Mouse (Mus musculus) embryonic facial prominence, embryonic 14.5 days (tissue): Measurements from ENCODE around the gene Hspb1. TPM values are rescaled to one million over a fixed set of nuclear protein-coding genes. Genes with fewer than 3 reads are reported as not detected.

Source experiments
- ATAC-seq: fragments of 200-750 bp; cut with Nextera tagmentation; 2 replicates; pipeline ENCODE4 v1.8.0; 2017; ENCODE audit warnings: low read depth, moderate number of reproducible peaks, moderate TSS enrichment
- DNase-seq: peaks from one replicate; pipeline ENCODE4 v3.0.0-alpha.2; 2015; ENCODE audit warnings: low spot score
- H3K27ac ChIP-seq: fragments of 300-500 bp; sonication (generic); replicated peaks from 2 replicates; pipeline ENCODE4 v1.5.1; 2014; ENCODE audit warnings: low read depth, mild to moderate bottlenecking, low read length, moderate library complexity
- H3K27me3 ChIP-seq: fragments of 300-500 bp; sonication (generic); replicated peaks from 2 replicates; pipeline ENCODE4 v1.6.1; 2014; ENCODE audit warnings: low read length; ENCODE audit not compliant: control insufficient read depth, insufficient read depth
- H3K36me3 ChIP-seq: fragments of 300-500 bp; sonication (generic); 2 replicates; pipeline ENCODE4 v1.6.1; 2014; ENCODE audit warnings: low read length, mixed read lengths; ENCODE audit not compliant: control insufficient read depth, insufficient read depth
- H3K4me1 ChIP-seq: fragments of 300-500 bp; sonication (generic); 2 replicates; pipeline ENCODE4 v1.6.1; 2014; ENCODE audit warnings: antibody characterized with exemption, low read length; ENCODE audit not compliant: control insufficient read depth, insufficient read depth
- H3K4me2 ChIP-seq: fragments of 300-500 bp; sonication (generic); 2 replicates; pipeline ENCODE4 v1.6.1; 2014; ENCODE audit warnings: low read depth, mild to moderate bottlenecking, low read length, moderate library complexity, mixed read lengths
- H3K4me3 ChIP-seq: fragments of 300-500 bp; sonication (generic); 2 replicates; pipeline ENCODE4 v1.5.1; 2014; ENCODE audit warnings: low read depth, mild to moderate bottlenecking, low read length
- H3K9ac ChIP-seq: fragments of 300-500 bp; sonication (generic); 2 replicates; pipeline ENCODE4 v1.6.1; 2014; ENCODE audit warnings: low read depth, mild to moderate bottlenecking, low read length, moderate library complexity, mixed read lengths
- H3K9me3 ChIP-seq: fragments of 300-500 bp; sonication (generic); 2 replicates; pipeline ENCODE4 v1.6.1; 2016; ENCODE audit warnings: low read length; ENCODE audit not compliant: control insufficient read depth
- WGBS: fragments of 180-500 bp; shearing (Covaris S2); extraction: QIAGEN DNeasy Blood & Tissue Kit; methylation state at CpG from one replicate; pipeline ENCODE4 v1.1.7; 2014; 5-methylcytosine and 5-hydroxymethylcytosine counted together
- polyA plus RNA-seq: library from polyadenylated mRNA; unstranded; fragments of >200 nt; fragmentation: Nextera tagmentation; extraction: Ambion mirVana; gene quantifications from 2 replicates; pipeline ENCODE4 v1.2.1, GENCODE M21; 2014

Hspb1 gene
- polyA plus RNA-seq, 1 experiment from 2014 or later = 522 TPM

- Histone ChIP-seq H3K27me3 (peaks cover 91% of the 10 kb centered on the region), H3K36me3 (no peaks in the 10 kb centered on the region), H3K4me1 (peaks cover 5% of the 10 kb centered on the region; the same call in 1 of the 2 replicates), H3K9me3 (no peaks in the 10 kb centered on the region), H3K9ac (no peak overlapping the region), H3K4me2 (no peak overlapping the region), H3K27ac (no peak overlapping the region), H3K4me3 (no peak overlapping the region)
- WGBS = 49% methylated on average over 7 of the region's 7 CpGs
- ATAC-seq (no peak), DNase-seq (no peak)
Observed at GRCm38 (mm10) chr5:135853731-135854130, 34.0 kb upstream of the Hspb1 start.

GRCm38 (mm10) chr5:135855156-135855555 lies 32.6 kb upstream of the Hspb1 start:
- Histone ChIP-seq H3K9ac (no peak overlapping the region), H3K9me3 (no peaks in the 10 kb centered on the region), H3K27me3 (peaks cover 85% of the 10 kb centered on the region), H3K4me1 (peaks cover 5% of the 10 kb centered on the region; the same call in 1 of the 2 replicates), H3K36me3 (no peaks in the 10 kb centered on the region), H3K4me2 (no peak overlapping the region), H3K4me3 (no peak overlapping the region), H3K27ac (no peak overlapping the region)
- DNase-seq (peak; percentile 64), ATAC-seq (peak; percentile 58; the same call in 1 of the 2 replicates)
- 0% methylated on average over 4 of the region's 4 CpGs for WGBS

- 32% methylated on average over 8 of the region's 8 CpGs for WGBS
Observed at GRCm38 (mm10) chr5:135866662-135867061, 21.1 kb upstream of the Hspb1 start.

GRCm38 (mm10) chr5:135867637-135868593 lies 19.8 kb upstream of the Hspb1 start:
- DNase-seq = no peak
- peaks cover 60% of the 10 kb centered on the region for H3K27me3 ChIP-seq
- no peaks in the 10 kb centered on the region for H3K9me3 ChIP-seq
- 2% methylated on average over 35 of the region's 89 CpGs for WGBS
- H3K27ac ChIP-seq = no peak overlapping the region
- H3K36me3 ChIP-seq = no peaks in the 10 kb centered on the region
- peak; percentile 28; the same call in 1 of the 2 replicates for ATAC-seq
- peak overlapping the region; percentile 94 for H3K4me2 ChIP-seq
- H3K4me1 ChIP-seq = 0 out of 2 replicates have a peak, but pooled peaks cover 3% of the 10 kb centered on the region
- peak overlapping the region; percentile 53 for H3K4me3 ChIP-seq
- H3K9ac ChIP-seq = peak overlapping the region; percentile 65

More at GRCm38 (mm10) chr5:135866662-135867061, 21.1 kb upstream of the Hspb1 start:
- no peaks in the 10 kb centered on the region for H3K9me3 ChIP-seq
- peaks cover 68% of the 10 kb centered on the region for H3K27me3 ChIP-seq
- no peak for ATAC-seq
- H3K4me3 ChIP-seq = no peak overlapping the region
- no peak for DNase-seq
- H3K4me2 ChIP-seq = no peak overlapping the region
- 0 out of 2 replicates have a peak, but pooled peaks cover 3% of the 10 kb centered on the region for H3K4me1 ChIP-seq
- no peak overlapping the region for H3K9ac ChIP-seq
- H3K27ac ChIP-seq = no peak overlapping the region
- H3K36me3 ChIP-seq = no peaks in the 10 kb centered on the region

GRCm38 (mm10) chr5:135868653-135869052 lies 19.1 kb upstream of the Hspb1 start:
- Histone ChIP-seq H3K27me3 (peaks cover 60% of the 10 kb centered on the region), H3K27ac (no peak overlapping the region), H3K9me3 (no peaks in the 10 kb centered on the region), H3K4me3 (peak overlapping the region; percentile 53), H3K9ac (0 out of 2 replicates have a peak overlapping the region, but pooled peaks have one; percentile 0), H3K4me2 (peak overlapping the region; percentile 94), H3K4me1 (0 out of 2 replicates have a peak, but pooled peaks cover 3% of the 10 kb centered on the region), H3K36me3 (no peaks in the 10 kb centered on the region)
- 3% methylated on average over 27 of the region's 27 CpGs for WGBS
- DNase-seq = no peak
- ATAC-seq = no peak

- no peak overlapping the region for H3K4me2 ChIP-seq
- no peak overlapping the region for H3K27ac ChIP-seq
- H3K4me3 ChIP-seq = no peak overlapping the region
- 66% methylated on average over 14 of the region's 14 CpGs for WGBS
- H3K4me1 ChIP-seq = 0 out of 2 replicates have a peak, but pooled peaks cover 3% of the 10 kb centered on the region
- H3K9me3 ChIP-seq = no peaks in the 10 kb centered on the region
- peaks cover 59% of the 10 kb centered on the region for H3K27me3 ChIP-seq
- DNase-seq (no peak), ATAC-seq (no peak)
- no peak overlapping the region for H3K9ac ChIP-seq
- no peaks in the 10 kb centered on the region for H3K36me3 ChIP-seq
Observed at GRCm38 (mm10) chr5:135869661-135870423, 17.9 kb upstream of the Hspb1 start.

GRCm38 (mm10) chr5:135870505-135870904 lies 17.2 kb upstream of the Hspb1 start:
- no peaks in the 10 kb centered on the region for H3K9me3 ChIP-seq
- H3K4me1 ChIP-seq = 0 out of 2 replicates have a peak, but pooled peaks cover 3% of the 10 kb centered on the region
- DNase-seq = no peak
- no peak overlapping the region for H3K27ac ChIP-seq
- no peak overlapping the region for H3K4me3 ChIP-seq
- no peak for ATAC-seq
- no peaks in the 10 kb centered on the region for H3K36me3 ChIP-seq
- WGBS = 81% methylated on average over 5 of the region's 5 CpGs
- no peak overlapping the region for H3K9ac ChIP-seq
- H3K4me2 ChIP-seq = no peak overlapping the region
- peaks cover 53% of the 10 kb centered on the region for H3K27me3 ChIP-seq

- peaks cover 4% of the 10 kb centered on the region; the same call in 1 of the 2 replicates for H3K4me1 ChIP-seq
- ATAC-seq (no peak), DNase-seq (no peak)
- 17% methylated on average over 14 of the region's 16 CpGs for WGBS
- peak overlapping the region; percentile 36 for H3K4me2 ChIP-seq
- no peak overlapping the region for H3K27ac ChIP-seq
- H3K9me3 ChIP-seq = no peaks in the 10 kb centered on the region
- peaks cover 34% of the 10 kb centered on the region for H3K27me3 ChIP-seq
- H3K9ac ChIP-seq = peak overlapping the region; percentile 35; the same call in 1 of the 2 replicates
- no peaks in the 10 kb centered on the region for H3K36me3 ChIP-seq
- no peak overlapping the region for H3K4me3 ChIP-seq
Observed at GRCm38 (mm10) chr5:135872996-135873395, 14.7 kb upstream of the Hspb1 start.
